Mouse (Mus musculus) frontal cortex, postnatal 25 days (tissue): ENCODE data around the gene Capn15.
A peak's percentile ranks its signal among the peaks of the same experiment; 100 is the strongest.

ENCODE experiments used
- DNase-seq, 2 experiments: peaks; one replicate each; pipeline ENCODE4 v3.0.0; 2022; ENCODE audit warnings: low spot score in 2 of 2

Capn15 gene

DNA sequence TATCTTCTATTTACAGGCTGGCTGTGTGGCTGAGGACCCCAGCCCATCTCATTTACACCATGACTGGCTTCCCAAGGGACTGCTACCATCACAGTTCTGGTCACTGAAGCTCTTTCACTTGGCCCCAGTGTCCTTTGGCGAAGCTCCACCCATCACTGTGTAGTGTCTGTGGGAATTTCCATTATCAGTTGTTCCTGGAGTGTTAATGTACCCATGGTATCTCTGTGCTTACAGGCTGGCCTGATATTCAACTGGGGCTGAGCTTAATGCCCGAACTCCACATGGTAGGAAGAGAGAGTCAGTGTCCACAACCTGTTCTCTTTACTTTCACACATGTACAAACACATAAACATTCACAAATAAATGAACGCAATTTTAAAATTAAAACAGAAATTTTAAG is 7.9 kb upstream of the Capn15 start:
- no peak for DNase-seq

DNA sequence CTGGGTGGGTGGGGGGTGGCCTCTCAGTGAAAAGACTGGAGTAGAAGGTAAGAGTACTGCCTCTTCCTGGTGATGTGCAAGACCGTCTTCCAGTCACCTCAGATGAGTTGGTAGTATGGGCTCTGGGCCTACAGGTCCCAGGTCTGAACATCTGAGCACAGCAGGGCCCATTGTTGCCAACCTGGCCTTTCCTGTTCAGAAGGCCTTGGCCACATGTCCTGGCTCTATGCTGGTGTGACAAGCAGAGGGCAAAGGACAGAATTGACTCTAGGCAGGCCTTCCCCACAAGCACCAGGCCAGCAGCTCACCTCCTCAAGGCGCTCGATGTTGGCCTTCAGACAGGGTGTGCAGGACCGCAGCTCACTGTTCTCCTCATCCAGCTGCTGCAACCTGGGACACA is 6.7 kb upstream of the Capn15 start:
- no peak for DNase-seq

DNA sequence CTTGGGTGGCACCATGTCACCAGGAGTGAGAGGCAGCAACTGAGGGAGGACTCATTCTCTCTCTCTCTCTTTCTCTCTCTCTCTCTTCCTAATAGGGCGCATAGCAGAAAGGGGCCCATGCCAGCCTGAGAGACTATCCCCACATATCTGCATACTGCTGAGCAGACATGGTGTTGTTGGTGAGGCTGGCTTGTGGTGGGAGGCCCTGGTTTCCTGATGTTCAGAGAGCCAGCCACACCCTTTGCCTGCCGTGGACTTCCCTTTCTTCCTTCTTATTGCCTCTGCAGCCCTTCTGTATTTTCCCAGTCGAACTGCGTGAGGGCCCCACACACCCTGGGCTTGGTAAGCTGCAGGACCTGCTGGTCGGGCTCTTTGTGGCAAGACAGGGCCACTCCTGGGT is 4.7 kb upstream of the Capn15 start:
- no peak for DNase-seq

DNA sequence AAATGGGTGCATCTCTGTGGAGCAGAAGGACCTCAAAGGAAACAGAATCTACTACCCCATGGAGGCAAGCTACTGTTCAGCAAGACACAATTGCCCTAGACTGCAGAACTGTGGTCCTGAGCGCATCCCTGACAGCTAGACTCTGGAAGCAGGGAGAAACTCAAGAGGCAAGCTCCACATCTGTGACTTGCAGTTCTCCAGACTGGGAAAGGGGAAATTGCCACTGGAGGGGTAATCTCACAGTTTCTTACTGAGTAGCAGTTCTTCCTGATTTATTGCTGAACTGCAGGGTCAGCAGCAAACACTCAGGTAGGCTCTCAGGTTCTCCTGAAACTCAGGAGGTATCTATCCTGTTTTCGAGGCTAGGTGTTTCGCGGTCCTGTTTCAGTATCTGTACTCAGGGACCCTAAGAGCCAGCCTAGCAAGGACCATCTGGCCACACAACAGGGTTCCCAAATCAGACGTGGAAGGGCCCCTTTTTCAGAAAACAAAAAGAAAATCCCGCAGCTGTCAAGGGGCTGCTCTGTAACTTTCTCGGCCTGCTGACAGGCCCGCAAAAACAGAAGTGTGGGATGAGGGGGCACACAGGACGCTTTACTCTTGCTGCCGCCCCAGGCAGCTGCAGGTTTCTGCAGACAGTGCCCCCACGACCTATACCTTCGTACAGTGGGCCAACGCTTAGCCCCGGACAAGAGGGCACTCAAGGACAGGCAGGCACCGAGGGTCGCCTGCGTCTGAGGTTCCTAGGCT is 865 bp downstream of the Capn15 start:
- DNase-seq, result peak in 1 of 2 experiments; percentile 24

DNA sequence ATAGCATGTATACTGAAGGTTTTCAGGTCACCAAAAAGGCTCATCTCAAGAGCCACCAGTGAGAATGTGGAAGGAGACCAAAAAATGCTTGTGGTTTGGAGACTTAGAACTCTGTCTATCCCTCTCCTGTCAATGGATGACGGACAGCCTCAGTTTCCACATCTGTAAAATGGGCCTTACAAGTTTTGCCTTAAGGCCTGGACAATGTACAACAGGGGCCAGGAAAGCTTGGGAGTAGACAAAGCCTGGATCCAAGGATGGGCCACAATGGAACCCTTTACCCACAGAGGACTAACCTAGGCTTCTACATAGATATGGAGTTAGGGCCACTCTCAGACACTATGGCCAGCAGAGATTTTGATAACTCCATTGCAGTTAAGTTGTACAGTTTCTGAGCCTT is 1.5 kb downstream of the Capn15 start:
- no peak for DNase-seq

DNA sequence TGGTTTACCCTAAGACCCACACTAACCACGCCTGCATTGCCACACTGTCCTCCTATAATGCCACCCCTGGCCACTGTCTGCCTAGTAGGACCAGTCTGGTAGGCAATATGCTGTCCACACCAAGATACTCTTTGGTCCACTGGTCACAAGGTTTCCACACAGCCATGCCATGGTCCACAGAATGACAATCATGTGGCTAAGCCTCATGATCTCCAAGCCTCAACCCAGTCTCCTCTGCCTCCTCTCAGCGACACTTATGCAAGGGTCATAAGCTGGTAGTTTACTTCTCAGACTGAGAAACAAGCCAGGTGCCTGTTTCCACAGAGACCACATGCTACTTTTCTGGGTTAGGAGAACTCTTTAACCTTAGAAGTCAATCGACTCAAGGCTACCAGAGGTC is 2.7 kb downstream of the Capn15 start:
- DNase-seq, result no peak

DNA sequence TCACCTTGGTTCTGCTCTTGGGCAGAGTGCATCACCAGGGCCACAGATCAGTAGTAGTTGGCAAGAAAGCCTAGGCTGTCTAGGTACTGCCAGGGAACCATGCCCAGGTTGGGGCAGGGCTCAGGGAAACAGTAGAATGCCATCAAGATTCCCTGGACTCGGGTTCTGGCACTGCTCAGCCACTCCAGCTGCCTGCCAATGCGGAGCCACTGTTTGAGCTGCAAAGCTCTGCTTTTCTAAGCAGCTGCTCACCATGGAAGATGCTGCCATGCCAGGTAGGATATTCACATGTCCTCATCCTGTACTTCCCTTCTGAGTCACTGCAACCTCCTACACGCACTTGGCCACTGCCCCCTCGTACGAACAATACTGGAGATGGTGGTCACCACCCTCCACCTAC is 4.7 kb downstream of the Capn15 start:
- DNase-seq, result no peak

DNA sequence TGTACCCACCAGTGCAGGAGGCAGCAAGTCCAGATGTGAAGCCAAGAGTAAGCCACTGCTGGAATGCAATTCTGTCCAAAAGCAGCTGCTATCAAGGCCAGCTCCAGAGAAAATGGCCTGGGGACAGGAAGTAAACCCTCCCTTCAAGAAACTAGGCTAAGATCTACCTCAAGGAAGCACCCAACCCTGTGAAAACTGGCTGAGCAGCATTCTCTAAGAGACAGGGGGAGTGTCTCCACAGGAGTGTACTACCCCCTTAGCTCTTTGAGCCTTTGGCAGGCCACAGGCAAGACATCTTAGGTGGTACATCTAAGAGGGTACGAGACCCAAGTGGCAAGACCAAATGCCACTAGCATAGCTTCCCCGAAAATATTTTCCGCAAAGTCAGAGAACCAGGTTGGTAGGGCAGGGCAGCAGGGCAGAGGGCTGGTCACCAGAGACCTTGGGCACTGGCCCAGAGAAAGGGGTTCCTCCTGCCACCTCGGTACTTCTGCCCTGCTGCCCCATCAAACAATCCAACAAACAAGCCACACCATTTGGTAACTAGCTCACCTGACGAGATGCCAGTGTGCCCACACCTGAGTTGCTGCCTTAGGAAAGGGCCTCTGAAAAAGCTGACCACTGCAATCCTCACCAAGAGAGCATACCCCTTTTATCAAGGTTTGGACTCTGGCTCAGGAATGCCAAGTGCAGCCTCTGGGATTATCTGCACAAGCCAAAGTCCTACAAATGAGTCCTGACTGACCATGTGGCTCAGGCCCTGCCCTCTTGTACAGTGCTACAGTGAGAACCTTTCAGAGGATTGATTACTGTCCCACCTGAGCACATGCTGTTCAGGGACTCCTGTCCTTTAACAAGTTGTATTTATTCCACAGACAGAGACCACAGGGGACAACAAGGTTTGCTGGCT is 5.5 kb downstream of the Capn15 start:
- DNase-seq, result no peak

DNA sequence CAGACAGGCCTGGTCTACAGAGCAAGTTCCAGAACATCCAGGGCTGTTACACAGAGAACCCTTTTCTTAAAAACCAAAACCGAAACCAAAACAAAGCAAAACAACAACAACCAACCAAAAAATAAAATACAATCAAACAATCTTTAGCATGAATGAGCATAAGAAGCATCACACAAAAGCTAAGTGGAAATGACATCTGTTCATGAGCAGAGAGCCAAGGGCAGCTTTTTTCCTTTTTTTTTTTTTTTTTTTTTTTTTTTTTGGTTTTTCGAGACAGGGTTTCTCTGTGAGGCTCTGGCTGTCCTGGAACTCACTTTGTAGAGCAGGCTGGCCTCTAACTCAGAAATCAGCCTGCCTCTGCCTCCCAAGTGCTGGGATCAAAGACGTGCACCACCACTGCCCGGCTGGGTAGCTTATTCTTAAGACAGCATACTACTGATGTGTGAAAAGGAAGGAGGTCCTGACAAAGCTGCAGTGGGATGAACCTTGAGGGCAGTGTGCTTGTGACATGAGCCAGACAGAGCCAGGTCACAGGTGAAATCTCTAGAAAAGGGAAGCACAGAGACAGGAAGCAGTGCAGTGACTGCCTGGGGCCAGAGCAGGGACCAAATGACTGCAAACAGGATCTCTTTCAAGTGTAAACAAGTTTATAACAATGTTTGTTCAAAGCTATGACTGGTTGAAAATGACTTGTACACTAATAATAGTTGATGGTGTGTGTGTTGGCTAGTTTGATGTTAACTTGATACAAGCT is 14.5 kb downstream of the Capn15 start:
- DNase-seq, result no peak

DNA sequence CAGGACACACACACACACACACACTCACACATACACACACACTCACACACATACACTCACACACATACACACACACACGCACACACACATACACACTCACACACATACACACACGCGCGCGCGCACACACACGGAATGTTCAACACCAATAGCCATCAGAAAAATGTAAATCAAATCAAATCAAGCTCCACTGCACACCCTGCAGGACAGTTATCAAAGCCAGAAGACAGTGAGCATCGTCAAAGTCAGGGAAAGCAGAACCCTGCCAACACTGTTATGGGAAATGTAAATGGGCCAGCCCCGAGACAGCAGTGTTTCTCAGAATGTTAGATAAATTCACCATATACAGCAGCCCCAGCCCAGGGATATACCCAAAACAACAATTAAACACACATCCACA is 15.1 kb downstream of the Capn15 start:
- no peak for DNase-seq

DNA sequence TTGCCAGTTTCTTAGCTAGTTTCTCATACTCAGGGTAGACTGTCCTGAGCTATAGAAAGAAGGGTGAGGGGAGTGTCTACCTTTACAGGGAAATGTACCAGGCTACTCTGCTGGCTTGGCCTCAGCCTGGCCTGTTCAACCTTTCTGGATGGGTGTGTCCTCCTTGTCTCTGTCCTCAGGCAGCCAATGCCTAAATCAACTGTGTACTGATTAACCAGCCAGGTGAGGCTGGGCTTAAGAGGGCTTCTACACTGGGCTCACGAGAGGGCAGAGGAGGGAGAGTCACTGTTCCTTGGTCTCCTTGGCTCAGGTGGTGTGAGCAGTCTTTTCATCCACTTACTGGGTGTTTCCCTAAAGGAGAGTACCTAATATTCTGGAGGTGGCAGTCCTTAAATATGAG is 17.4 kb downstream of the Capn15 start:
- no peak for DNase-seq

DNA sequence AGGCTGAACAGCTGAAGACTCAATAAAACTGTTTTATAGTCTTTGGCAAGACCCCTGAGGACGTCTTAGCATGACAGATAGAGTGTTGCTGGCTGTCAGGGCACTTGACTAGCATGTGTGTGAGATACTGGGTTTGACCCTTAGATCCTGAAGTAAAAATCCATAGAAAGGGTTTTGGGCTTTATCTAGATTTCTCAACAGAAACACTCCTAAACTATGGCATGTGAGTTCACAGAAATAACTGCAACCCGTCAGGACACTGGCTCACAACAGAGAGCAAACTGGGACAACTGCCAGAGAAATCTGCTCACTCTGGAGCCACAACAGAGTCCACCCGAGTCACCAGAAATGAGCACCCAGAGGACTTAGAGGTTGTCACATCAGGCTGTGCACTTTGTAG is 17.9 kb downstream of the Capn15 start:
- no peak for DNase-seq

DNA sequence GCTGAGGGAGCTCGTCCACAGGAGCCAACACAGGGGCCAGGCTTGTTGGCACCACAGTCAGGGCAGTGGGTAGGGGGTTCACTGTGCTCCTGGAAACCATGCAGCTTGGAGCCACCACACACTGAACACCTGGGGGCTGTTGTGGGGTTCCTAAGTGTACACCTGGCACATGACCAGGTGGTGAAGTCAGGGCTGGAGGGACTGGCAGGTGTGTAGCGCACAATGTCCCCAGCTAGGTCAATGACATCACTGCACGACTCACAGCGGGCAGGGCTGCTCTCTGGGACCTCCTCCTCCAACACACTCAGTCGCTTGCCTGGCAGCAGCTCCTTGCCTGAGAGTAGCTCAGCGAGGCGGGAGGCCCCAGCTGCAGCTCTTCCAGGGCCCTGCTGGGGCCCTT is 21.3 kb downstream of the Capn15 start:
- no peak for DNase-seq

DNA sequence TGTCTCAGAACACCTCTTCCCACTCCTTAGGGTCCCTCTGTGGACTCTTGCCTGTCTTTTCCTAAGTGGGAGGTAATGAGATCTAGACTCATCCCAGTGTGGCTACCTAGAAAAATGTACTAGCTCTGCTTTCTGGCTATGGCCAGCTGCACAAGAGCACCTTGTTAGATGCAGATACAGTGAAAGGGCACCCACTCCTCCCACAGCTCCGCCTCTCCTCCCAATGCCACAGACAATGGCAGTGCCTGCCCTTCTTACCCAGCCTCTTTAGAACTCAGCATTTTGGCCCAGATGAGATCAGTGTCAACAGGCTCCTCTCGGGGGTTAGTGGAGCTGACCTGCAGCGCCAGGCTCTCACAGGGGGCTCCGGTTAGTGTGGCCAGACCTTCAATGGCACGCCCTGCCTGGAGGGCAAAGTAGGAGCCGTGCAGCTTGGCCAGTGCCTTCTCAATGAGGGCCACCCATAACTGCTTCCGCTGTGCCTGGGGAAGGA is 23.1 kb downstream of the Capn15 start:
- no peak for DNase-seq

DNA sequence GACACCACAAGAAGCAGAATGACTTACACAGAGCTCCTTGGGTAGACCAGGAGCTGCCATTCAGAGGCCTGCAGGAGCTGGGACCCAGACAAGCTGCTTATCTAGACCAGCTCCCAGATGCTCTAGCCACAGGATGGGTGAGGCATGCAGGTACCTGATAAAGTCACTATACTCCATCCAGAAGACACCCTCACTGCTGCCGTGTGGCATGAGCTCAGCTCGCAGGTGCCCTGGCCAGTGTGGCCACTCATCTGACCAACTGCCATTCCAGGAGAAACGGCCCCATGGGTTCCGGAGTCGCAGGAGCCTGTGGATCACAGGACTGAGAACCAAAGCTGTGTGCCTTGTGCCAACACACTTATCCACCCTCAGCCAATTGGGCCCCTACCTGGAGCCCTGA is 24.0 kb downstream of the Capn15 start:
- no peak for DNase-seq

DNA sequence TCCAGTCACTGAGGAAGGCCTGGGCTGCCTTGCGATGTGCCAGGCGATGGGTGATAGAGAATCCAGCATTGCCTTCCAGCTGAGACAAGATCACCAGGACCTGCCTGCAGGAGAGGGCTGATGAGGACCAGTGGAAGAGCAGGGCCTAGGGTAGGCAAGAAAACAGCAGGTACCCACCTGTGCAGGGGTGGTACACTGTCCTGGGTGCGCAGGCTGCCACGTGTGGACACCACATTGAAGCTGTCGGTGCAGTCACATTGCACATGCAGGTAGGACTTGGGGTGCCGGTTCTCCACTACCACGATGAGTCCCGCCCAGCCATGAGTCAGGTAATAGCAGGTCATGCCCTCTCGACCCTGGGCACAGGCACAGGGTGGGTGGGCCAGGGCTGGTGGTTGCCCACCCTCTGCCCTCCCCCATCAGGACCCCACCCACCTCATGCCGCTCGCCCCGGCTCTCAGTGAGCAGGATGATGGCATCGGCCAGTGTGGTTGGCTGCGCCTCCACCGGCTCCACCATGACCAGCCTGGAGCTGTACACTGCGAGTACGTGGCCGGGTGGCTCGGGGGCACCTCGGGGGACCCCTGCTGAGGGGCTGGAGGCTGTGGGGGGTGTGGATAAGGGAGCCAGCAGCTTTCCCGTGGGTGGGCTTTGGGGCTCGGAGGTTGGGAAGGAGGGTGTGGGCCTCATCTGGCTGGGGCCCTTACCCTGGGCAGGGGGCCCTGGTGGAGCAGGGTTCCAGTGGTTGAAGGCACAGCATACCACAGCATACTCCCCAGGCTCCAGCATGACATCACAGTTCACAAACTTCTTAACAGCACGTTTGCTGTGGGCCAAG is 25.7 kb downstream of the Capn15 start:
- DNase-seq, result no peak

DNA sequence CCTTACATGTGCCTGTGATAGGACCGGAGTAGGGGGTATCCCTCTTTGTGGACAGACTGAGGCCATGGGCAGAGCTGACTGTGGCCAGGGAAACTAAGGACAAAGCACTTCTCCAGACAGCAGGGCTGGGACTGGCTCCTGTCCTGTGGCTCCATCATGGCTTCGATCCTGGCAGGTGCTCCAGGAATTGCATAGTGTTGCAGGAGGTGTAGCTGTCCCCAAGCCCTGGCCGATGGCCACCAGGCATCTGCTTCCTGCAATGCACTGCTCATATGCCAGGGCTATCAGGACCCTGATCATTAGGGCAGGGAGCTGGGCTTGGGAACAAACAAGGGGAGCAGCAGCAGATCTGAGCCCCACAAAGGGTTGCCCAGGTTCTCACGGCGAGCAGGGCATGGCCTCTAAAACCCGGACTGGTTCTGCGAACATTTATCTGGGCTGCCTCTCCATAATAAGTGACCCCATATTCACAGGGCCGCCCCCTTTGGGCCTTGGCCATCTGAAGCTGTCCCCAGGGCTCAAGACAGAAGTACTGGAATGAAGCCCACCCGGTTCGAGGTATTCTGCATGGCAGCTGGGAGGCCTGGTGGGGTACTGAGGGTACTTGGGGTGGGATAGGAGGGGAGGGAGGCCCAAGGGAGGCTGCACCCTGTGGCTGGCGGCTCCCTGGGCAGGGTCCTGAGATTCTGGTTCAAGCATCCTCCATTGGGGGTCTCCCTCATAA is 26.7 kb downstream of the Capn15 start:
- DNase-seq, result no peak

DNA sequence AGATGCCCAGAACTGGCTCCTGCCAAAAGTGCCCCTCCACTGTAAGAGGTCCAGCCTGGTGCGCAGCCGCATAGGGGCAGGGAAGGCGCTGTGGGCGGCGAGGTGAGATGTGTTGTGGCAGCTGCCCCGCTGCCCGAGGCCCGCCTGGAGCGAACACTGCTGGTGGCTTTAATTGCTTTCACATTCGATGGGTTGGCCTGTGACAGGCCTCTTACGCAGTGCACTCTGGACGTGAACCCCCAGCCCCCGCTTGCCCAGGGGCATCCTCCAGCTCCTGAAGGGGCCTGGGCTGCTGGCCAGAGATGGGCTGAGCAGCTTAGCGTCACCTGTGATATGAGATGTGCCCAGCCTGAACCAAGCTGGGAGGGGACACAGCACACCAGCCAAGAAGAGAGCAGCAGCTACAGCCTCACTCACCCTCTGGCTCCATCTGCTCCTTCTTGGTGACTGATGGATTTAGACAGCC is 28.0 kb downstream of the Capn15 start:
- no peak for DNase-seq

DNA sequence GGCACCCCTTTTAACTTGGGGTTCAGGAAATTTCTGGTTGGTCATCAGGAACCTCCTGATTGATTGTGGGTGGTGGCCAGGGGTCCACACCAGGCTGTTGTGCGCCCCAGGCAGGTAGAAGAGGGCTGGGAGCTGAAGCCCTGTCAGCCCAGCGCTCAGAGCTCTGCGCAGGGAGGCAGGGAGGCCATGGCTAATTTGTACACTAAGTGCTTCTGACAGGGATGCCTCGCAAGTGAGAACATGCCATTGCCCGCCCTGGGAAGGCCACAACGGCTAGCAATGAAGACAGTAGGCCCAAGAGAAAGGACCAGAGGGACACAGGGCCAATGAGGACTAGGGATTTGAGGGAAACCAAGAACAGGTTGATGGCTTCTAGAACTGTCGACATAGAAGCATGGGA is 29.0 kb downstream of the Capn15 start:
- DNase-seq, result no peak

DNA sequence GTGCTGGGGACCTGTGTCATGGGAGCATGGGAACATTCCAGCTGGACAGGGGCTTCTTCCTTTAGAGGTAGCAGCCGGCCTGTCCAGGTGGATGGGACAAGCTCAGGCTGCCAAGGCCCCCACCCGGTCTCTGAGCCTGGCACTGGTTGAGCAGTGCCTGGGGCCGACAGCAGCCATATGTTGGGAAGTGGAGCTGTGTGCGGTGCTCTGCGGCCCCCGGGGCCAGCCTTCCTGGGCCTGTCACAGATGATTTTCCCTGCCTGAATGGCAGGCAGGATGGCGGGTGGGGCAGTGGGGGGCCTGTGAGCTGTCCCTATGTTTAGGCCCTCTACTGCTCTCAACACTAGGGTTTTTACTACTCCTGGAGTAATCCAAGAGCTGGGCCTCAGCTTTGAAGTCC is 29.4 kb downstream of the Capn15 start:
- no peak for DNase-seq

DNA sequence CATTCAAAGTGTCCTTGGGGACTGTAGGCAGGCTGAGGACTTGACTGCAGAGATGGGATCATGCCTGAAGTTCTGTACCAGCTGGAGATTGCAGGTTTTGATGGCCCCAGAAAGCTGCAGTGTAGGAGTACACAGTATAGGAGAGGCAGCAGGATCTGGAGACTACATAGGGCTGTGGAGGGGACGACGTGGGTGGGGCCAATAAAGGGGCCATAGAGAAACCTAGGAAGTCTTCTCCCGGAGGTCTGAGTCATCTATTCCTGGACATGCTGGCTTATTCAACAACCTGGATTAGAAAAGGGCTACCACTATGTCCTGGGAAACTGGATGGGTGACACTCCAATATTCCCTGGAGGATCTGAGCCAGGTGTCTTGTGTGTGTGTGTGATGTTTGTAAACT is 29.9 kb downstream of the Capn15 start:
- DNase-seq, result no peak
